Mouse (Mus musculus) lung, adult 2 months (tissue): ENCODE results near the gene Pgpep1.

Experiments
- CTCF ChIP-seq: fragments of 200-500 bp; IDR thresholded peaks from 2 replicates; pipeline ENCODE4 v1.5.1; 2011; ENCODE audit warnings: mild to moderate bottlenecking, low read length, control low read depth; ENCODE audit not compliant: insufficient read depth
- POLR2A ChIP-seq: fragments of 200-500 bp; IDR thresholded peaks from 2 replicates; pipeline ENCODE4 v1.6.1; 2011; ENCODE audit warnings: low read depth, mild to moderate bottlenecking, control low read depth, low read length, borderline replicate concordance; ENCODE audit errors: extremely low read depth

DNA sequence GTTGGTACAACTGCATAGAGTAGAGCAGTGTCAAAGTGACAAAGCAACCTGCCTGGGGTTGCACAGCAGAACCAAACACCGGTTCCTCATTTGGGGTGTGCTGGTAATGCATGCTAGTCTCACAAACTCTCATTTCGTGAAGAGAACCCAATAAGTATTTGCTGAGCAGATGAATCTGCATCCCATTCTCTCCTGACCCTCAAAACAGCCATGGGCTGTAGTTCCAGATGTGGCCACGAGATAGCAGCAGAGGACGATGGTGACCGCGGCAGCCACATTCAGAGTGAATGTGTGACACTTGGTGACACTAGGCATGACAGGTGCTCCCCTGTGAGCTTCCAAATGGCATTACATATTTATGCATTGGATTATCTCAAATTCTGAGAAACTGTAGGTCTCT, 48.3 kb downstream of the Pgpep1 start:
- TF ChIP-seq CTCF (peak; percentile 94), POLR2A (no peak)
